Mouse (Mus musculus): Measurements from ENCODE around the gene Sash1. TPM values are rescaled to one million over a fixed set of nuclear protein-coding genes. Genes with fewer than 3 reads are reported as not detected.
A peak's percentile ranks its signal among the peaks of the same experiment; 100 is the strongest.

The Sash1 gene
- polyA plus RNA-seq, 1 experiment from 2014 or later: 5.5 TPM

DNA sequence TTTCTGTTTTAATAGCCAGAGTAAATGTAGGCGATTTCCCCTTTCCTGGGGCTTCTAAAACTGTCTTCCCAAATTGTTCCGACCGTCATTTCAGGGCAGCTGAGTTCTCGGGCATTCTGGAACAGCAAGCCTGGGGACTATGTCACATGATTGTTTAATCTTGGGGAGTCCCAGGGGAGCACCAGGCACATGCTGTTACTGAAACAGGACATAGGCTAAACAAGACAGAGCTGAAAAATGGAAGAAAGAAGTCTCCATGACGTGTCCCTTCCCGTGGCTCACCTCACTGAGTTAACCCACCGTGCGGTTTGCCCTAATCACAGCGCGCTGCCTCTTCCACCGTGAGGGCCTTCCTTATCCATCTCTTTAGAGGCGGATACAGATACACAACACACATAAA is 123.1 kb downstream of the Sash1 start:
- ATAC-seq (replicated peaks; ENCODE audit: low FRiP score, low read depth) (no peak), DNase-seq (ENCODE audit: low spot score) (no peak)
- Histone ChIP-seq H3K9ac (ENCODE audit: low read depth, low read length) (no peak overlapping the region), H3K27me3 (ENCODE audit: insufficient read depth, low read length) (no peaks in the 10 kb centered on the region), H3K4me3 (replicated peaks; ENCODE audit: low read depth, low read length) (no peak overlapping the region), H3K9me3 (replicated peaks; ENCODE audit: low read length) (no peaks in the 10 kb centered on the region), H3K4me2 (ENCODE audit: low read length) (peak overlapping the region; percentile 53), H3K4me1 (replicated peaks; ENCODE audit: insufficient read depth, low read length) (peaks cover 7% of the 10 kb centered on the region; the same call in 1 of the 2 replicates), H3K36me3 (ENCODE audit: insufficient read depth, low read length) (no peaks in the 10 kb centered on the region), H3K27ac (peak overlapping the region; percentile 86)
- no peak for TF ChIP-seq CTCF (IDR thresholded peaks at IDR 0.05; ENCODE audit: low read depth)
- 37% methylated on average over 12 of the region's 12 CpGs for WGBS

GRCm38 (mm10) chr10:8762209-8762701 is 123.6 kb downstream of the Sash1 start:
- TF ChIP-seq CTCF (IDR thresholded peaks at IDR 0.05; ENCODE audit: low read depth): no peak
- Histone ChIP-seq H3K9ac (ENCODE audit: low read depth, low read length) (peak overlapping the region; percentile 46), H3K36me3 (ENCODE audit: insufficient read depth, low read length) (no peaks in the 10 kb centered on the region), H3K4me1 (replicated peaks; ENCODE audit: insufficient read depth, low read length) (peaks cover 7% of the 10 kb centered on the region; the same call in 1 of the 2 replicates), H3K27me3 (ENCODE audit: insufficient read depth, low read length) (no peaks in the 10 kb centered on the region), H3K9me3 (replicated peaks; ENCODE audit: low read length) (no peaks in the 10 kb centered on the region), H3K4me2 (ENCODE audit: low read length) (peak overlapping the region; percentile 53), H3K4me3 (replicated peaks; ENCODE audit: low read depth, low read length) (peak overlapping the region; percentile 31), H3K27ac (peak overlapping the region; percentile 86)
- ATAC-seq (replicated peaks; ENCODE audit: low FRiP score, low read depth) (peak; percentile 84), DNase-seq (ENCODE audit: low spot score) (peak; percentile 93)
- 17% methylated on average over 14 of the region's 14 CpGs for WGBS

DNA sequence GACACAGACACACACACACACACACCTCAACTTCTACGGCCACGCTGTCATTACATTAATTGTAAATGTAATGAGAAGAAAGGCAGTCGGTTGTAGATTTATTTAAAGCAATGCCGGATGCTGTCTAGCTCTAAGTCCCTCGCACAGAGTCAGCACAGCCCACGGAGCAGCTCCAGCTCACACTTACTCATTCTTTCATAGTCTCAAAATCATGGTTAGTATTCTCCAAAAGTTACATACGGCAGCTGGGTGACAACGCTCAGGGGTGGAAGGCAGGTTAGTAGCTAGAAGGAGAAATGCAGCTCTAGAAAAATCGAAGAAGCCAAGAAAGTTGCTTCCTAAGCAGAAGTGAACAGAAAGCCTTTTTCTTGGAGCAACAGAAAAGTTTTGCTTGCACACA is 124.2 kb downstream of the Sash1 start:
- peak overlapping the region; percentile 86 for H3K27ac ChIP-seq
- DNase-seq (ENCODE audit: low spot score) (peak; percentile 45), ATAC-seq (replicated peaks; ENCODE audit: low FRiP score, low read depth) (no peak)
- peaks cover 10% of the 10 kb centered on the region; the same call in 1 of the 2 replicates for H3K4me1 ChIP-seq (replicated peaks; ENCODE audit: insufficient read depth, low read length)
- peak overlapping the region; percentile 31 for H3K4me3 ChIP-seq (replicated peaks; ENCODE audit: low read depth, low read length)
- no peak for TF ChIP-seq CTCF (IDR thresholded peaks at IDR 0.05; ENCODE audit: low read depth)
- peak overlapping the region; percentile 53 for H3K4me2 ChIP-seq (ENCODE audit: low read length)
- no peaks in the 10 kb centered on the region for H3K36me3 ChIP-seq (ENCODE audit: insufficient read depth, low read length)
- no peaks in the 10 kb centered on the region for H3K9me3 ChIP-seq (replicated peaks; ENCODE audit: low read length)
- WGBS: 46% methylated on average over 9 of the region's 9 CpGs
- no peaks in the 10 kb centered on the region for H3K27me3 ChIP-seq (ENCODE audit: insufficient read depth, low read length)
- H3K9ac ChIP-seq (ENCODE audit: low read depth, low read length): peak overlapping the region; percentile 46

DNA sequence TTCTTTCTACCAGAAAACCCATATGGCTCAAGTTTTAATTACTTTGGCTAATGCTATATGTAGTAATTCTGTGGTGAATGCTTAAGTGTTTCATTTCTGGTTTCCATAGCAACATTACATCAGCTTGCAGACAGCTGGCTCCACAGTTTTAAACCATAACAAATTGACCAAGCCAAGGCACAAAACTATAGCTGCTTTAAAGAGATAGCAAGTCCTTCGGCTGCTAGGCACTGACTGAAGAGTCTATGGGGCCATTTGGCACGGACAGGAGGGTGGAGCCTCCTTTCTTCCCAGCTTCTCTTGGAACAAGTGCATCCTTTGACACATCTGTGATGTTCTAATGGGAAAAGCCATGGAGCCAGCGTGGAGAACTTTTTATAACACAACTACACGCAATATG is 125.3 kb downstream of the Sash1 start:
- peak; percentile 70 for DNase-seq (ENCODE audit: low spot score)

DNA sequence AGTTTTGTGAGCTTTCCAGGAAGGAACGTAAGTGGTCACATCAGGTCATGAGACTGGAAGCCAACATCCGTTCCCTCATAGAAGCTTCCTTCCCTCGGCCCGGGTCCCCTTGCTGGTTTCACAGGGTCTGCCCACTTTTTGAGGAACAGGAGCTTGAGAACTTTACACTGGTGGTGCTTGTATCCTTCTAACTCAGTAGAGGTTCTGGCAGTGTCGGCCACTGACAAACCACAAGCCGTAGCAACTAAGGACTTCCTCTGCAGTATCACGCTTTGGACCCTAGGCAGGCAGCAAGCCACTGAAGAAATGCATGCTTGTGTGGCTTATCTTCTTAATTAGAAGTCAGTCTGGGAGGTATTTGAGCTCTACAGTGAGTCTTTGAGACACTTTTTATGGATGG is 126.6 kb downstream of the Sash1 start:
- H3K9me3 ChIP-seq (replicated peaks; ENCODE audit: low read length): no peaks in the 10 kb centered on the region
- no peak overlapping the region for H3K27ac ChIP-seq
- DNase-seq (ENCODE audit: low spot score): no peak
- H3K4me3 ChIP-seq (replicated peaks; ENCODE audit: low read depth, low read length): no peak overlapping the region
- H3K9ac ChIP-seq (ENCODE audit: low read depth, low read length): no peak overlapping the region
- no peaks in the 10 kb centered on the region for H3K36me3 ChIP-seq (ENCODE audit: insufficient read depth, low read length)
- no peak overlapping the region for H3K4me2 ChIP-seq (ENCODE audit: low read length)
- peaks cover 11% of the 10 kb centered on the region for H3K4me1 ChIP-seq (replicated peaks; ENCODE audit: insufficient read depth, low read length)
- TF ChIP-seq CTCF (IDR thresholded peaks at IDR 0.05; ENCODE audit: low read depth): no peak
- WGBS: 81% methylated on average over 7 of the region's 7 CpGs
- no peak for ATAC-seq (replicated peaks; ENCODE audit: low FRiP score, low read depth)
- no peaks in the 10 kb centered on the region for H3K27me3 ChIP-seq (ENCODE audit: insufficient read depth, low read length)

More for the DNA sequence above, 125.3 kb downstream of the Sash1 start:
- Histone ChIP-seq H3K4me1 (replicated peaks; ENCODE audit: insufficient read depth, low read length) (peaks cover 11% of the 10 kb centered on the region), H3K4me3 (replicated peaks; ENCODE audit: low read depth, low read length) (peak overlapping the region; percentile 31; the same call in 1 of the 2 replicates), H3K27me3 (ENCODE audit: insufficient read depth, low read length) (no peaks in the 10 kb centered on the region), H3K9ac (ENCODE audit: low read depth, low read length) (no peak overlapping the region), H3K36me3 (ENCODE audit: insufficient read depth, low read length) (no peaks in the 10 kb centered on the region), H3K4me2 (ENCODE audit: low read length) (peak overlapping the region; percentile 53), H3K9me3 (replicated peaks; ENCODE audit: low read length) (no peaks in the 10 kb centered on the region), H3K27ac (no peak overlapping the region)
- no peak for ATAC-seq (replicated peaks; ENCODE audit: low FRiP score, low read depth)
- 40% methylated on average over 4 of the region's 4 CpGs for WGBS
- TF ChIP-seq CTCF (IDR thresholded peaks at IDR 0.05; ENCODE audit: low read depth): no peak

- peak; percentile 55; the same call in 1 of the 2 replicates for ATAC-seq (replicated peaks; ENCODE audit: low FRiP score, low read depth)
- Histone ChIP-seq H3K9me3 (replicated peaks; ENCODE audit: low read length) (no peaks in the 10 kb centered on the region), H3K4me2 (ENCODE audit: low read length) (peak overlapping the region; percentile 40), H3K9ac (ENCODE audit: low read depth, low read length) (no peak overlapping the region), H3K36me3 (ENCODE audit: insufficient read depth, low read length) (peaks cover 7% of the 10 kb centered on the region), H3K27ac (peak overlapping the region; percentile 84), H3K4me1 (replicated peaks; ENCODE audit: insufficient read depth, low read length) (peaks cover 11% of the 10 kb centered on the region), H3K4me3 (replicated peaks; ENCODE audit: low read depth, low read length) (0 out of 2 replicates have a peak overlapping the region, but pooled peaks have one; percentile 10), H3K27me3 (ENCODE audit: insufficient read depth, low read length) (no peaks in the 10 kb centered on the region)
- 26% methylated on average over 21 of the region's 21 CpGs for WGBS
- DNase-seq (ENCODE audit: low spot score): peak; percentile 90
- TF ChIP-seq CTCF (IDR thresholded peaks at IDR 0.05; ENCODE audit: low read depth): no peak
These were observed 128.4 kb downstream of the Sash1 start for GRCm38 (mm10) chr10:8757429-8757931.

Measured in kidney, postnatal 0 days (tissue).